Mouse (Mus musculus) C2C12 (cell line): ENCODE results near the gene Wipf3. TPM values are rescaled to one million over a fixed set of nuclear protein-coding genes. Genes with fewer than 3 reads are reported as not detected.

Experiments
- H3K27me3 ChIP-seq: one replicate; pipeline ENCODE4 v1.6.1; 2011; ENCODE audit not compliant: control insufficient read depth, insufficient read depth, insufficient read length
- H3K36me3 ChIP-seq: one replicate; pipeline ENCODE4 v1.6.1; 2011; ENCODE audit not compliant: control insufficient read depth, insufficient read depth
- H3K4me3 ChIP-seq: one replicate; pipeline ENCODE4 v1.5.1; 2011; ENCODE audit warnings: mild to moderate bottlenecking, control low read depth; ENCODE audit not compliant: poor library complexity, insufficient read depth, severe bottlenecking
- H3K79me2 ChIP-seq: one replicate; pipeline ENCODE4 v1.6.1; 2011; ENCODE audit not compliant: control insufficient read depth, insufficient read depth
- H3K79me3 ChIP-seq: one replicate; pipeline ENCODE4 v1.6.1; 2011; ENCODE audit warnings: low read depth, control low read depth
- H3ac ChIP-seq: one replicate; pipeline ENCODE3; 2011; ENCODE audit warnings: low read depth; ENCODE audit not compliant: control insufficient read depth, insufficient read length
- CEBPB ChIP-seq: IDR thresholded peaks from one replicate; pipeline ENCODE4 v1.6.1; 2011; ENCODE audit warnings: low read depth, mild to moderate bottlenecking, control low read depth, moderate library complexity
- CTCF ChIP-seq: IDR thresholded peaks from one replicate; pipeline ENCODE4 v1.5.1; 2011; ENCODE audit not compliant: control insufficient read depth, insufficient read depth, insufficient read length
- FOSL1 ChIP-seq: IDR thresholded peaks from one replicate; pipeline ENCODE4 v1.8.0; 2011; ENCODE audit warnings: mild to moderate bottlenecking, low read length; ENCODE audit not compliant: poor library complexity, insufficient read depth, severe bottlenecking
- MAX ChIP-seq: IDR thresholded peaks from one replicate; pipeline ENCODE4 v1.6.1; 2011; ENCODE audit warnings: mild to moderate bottlenecking, control low read depth
- MYOD1 ChIP-seq: IDR thresholded peaks from one replicate; pipeline ENCODE4 v1.6.1; 2011; ENCODE audit warnings: low read depth; ENCODE audit not compliant: control insufficient read depth, insufficient read length
- MYOG ChIP-seq: IDR thresholded peaks from one replicate; pipeline ENCODE4 v1.6.1; 2011; ENCODE audit not compliant: control insufficient read depth, insufficient read length; ENCODE audit errors: extremely low read depth
- USF1 ChIP-seq: IDR thresholded peaks from one replicate; pipeline ENCODE4 v1.6.1; 2011; ENCODE audit warnings: low read depth, mild to moderate bottlenecking, control low read depth, moderate library complexity
- polyA plus RNA-seq: library from polyadenylated mRNA; unstranded; fragments of >200 nt; fragmentation: generic; extraction: Trizol; gene quantifications from one replicate; pipeline ENCODE4 v1.2.1, GENCODE M21; 2012; ENCODE audit warnings: missing spikeins

Gene Wipf3
- polyA plus RNA-seq, 1 experiment, result 0.02 TPM

- no peak for TF ChIP-seq MYOD1
- no peak for TF ChIP-seq CTCF
- TF ChIP-seq FOSL1, result no peak
- TF ChIP-seq MAX, result no peak
- TF ChIP-seq CEBPB, result no peak
- TF ChIP-seq MYOG, result no peak
- TF ChIP-seq USF1, result no peak
- Histone ChIP-seq H3K79me2 (no peaks in the 10 kb centered on the region), H3K27me3 (peaks cover 43% of the 10 kb centered on the region), H3K36me3 (no peaks in the 10 kb centered on the region), H3K79me3 (no peaks in the 10 kb centered on the region), H3K4me3 (no peak overlapping the region), H3ac (no peak overlapping the region)
These were observed 455 bp upstream of the Wipf3 start for GRCm38 (mm10) chr6:54428850-54429446.

- TF ChIP-seq MYOG, result no peak
- no peak for TF ChIP-seq CTCF
- no peak for TF ChIP-seq FOSL1
- no peak for TF ChIP-seq MAX
- TF ChIP-seq MYOD1, result no peak
- TF ChIP-seq USF1, result no peak
- no peak for TF ChIP-seq CEBPB
- H3K27me3 ChIP-seq, result peaks cover 38% of the 10 kb centered on the region
These were observed 818 bp downstream of the Wipf3 start for GRCm38 (mm10) chr6:54430221-54430620.

GRCm38 (mm10) chr6:54431761-54432160 is 2.4 kb downstream of the Wipf3 start:
- TF ChIP-seq FOSL1 (no peak), USF1 (no peak)
- Histone ChIP-seq H3K79me3 (no peaks in the 10 kb centered on the region), H3ac (no peak overlapping the region), H3K79me2 (no peaks in the 10 kb centered on the region), H3K27me3 (peaks cover 32% of the 10 kb centered on the region), H3K4me3 (no peak overlapping the region), H3K36me3 (no peaks in the 10 kb centered on the region)

More at GRCm38 (mm10) chr6:54430221-54430620, 818 bp downstream of the Wipf3 start:
- Histone ChIP-seq H3K79me2 (no peaks in the 10 kb centered on the region), H3K36me3 (no peaks in the 10 kb centered on the region), H3K79me3 (no peaks in the 10 kb centered on the region), H3K4me3 (no peak overlapping the region), H3ac (no peak overlapping the region)

- Histone ChIP-seq H3ac (no peak overlapping the region), H3K79me3 (no peaks in the 10 kb centered on the region), H3K36me3 (no peaks in the 10 kb centered on the region), H3K79me2 (no peaks in the 10 kb centered on the region), H3K27me3 (peaks cover 29% of the 10 kb centered on the region), H3K4me3 (no peak overlapping the region)
- no peak for TF ChIP-seq CTCF
- no peak for TF ChIP-seq MYOD1
- no peak for TF ChIP-seq MYOG
- TF ChIP-seq USF1, result no peak
- no peak for TF ChIP-seq FOSL1
- no peak for TF ChIP-seq CEBPB
- no peak for TF ChIP-seq MAX
These were observed 2.8 kb downstream of the Wipf3 start for GRCm38 (mm10) chr6:54432191-54432590.

GRCm38 (mm10) chr6:54432806-54433545 is 3.6 kb downstream of the Wipf3 start:
- TF ChIP-seq MYOD1, result no peak
- TF ChIP-seq FOSL1, result no peak
- TF ChIP-seq MYOG, result no peak
- peaks cover 26% of the 10 kb centered on the region for H3K27me3 ChIP-seq

GRCm38 (mm10) chr6:54434171-54434570 is 4.8 kb downstream of the Wipf3 start:
- TF ChIP-seq CEBPB, result no peak
- TF ChIP-seq MAX, result no peak
- TF ChIP-seq CTCF, result no peak
- TF ChIP-seq MYOG, result no peak
- no peak for TF ChIP-seq USF1
- no peak for TF ChIP-seq FOSL1
- TF ChIP-seq MYOD1, result no peak
- peaks cover 16% of the 10 kb centered on the region for H3K27me3 ChIP-seq
- H3K79me3 ChIP-seq, result no peaks in the 10 kb centered on the region
- no peaks in the 10 kb centered on the region for H3K36me3 ChIP-seq
- H3ac ChIP-seq, result no peak overlapping the region
- H3K4me3 ChIP-seq, result no peak overlapping the region
- H3K79me2 ChIP-seq, result no peaks in the 10 kb centered on the region

More at GRCm38 (mm10) chr6:54432806-54433545, 3.6 kb downstream of the Wipf3 start:
- H3K79me2 ChIP-seq, result no peaks in the 10 kb centered on the region
- no peak overlapping the region for H3ac ChIP-seq
- no peak overlapping the region for H3K4me3 ChIP-seq
- no peaks in the 10 kb centered on the region for H3K36me3 ChIP-seq
- H3K79me3 ChIP-seq, result no peaks in the 10 kb centered on the region
